Mouse (Mus musculus): ENCODE results near the gene Car3.

The Car3 gene

DNA sequence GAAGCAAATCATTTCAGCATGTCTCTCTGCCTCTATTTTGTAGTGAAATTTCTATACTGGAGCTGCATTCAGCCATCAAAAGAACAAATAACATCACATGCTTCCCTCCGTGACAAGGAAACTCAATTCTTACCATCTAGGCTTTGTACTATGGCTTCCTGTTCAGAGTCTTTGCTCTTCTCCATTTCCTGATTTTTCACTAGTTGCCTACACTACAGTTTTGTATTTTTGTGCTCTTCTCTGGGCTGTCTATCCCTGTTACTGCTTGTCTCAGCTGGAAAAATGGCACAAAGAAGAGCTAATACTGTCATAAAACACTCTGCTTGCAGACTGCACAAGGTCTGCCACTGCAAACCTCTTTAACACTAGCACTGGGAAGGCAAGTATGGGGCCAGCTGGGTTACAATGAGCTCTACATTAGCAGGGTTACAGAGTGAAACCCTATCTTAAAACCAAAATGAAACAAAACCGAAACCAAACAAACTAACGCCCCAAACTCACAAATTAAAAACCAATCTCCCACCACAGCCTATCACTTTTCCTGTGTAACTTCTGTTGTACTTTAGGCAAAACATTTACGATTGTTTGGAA, 48.8 kb downstream of the Car3 start:
- DNase-seq (ENCODE audit: low spot score in 2 of 2), result no peak

DNA sequence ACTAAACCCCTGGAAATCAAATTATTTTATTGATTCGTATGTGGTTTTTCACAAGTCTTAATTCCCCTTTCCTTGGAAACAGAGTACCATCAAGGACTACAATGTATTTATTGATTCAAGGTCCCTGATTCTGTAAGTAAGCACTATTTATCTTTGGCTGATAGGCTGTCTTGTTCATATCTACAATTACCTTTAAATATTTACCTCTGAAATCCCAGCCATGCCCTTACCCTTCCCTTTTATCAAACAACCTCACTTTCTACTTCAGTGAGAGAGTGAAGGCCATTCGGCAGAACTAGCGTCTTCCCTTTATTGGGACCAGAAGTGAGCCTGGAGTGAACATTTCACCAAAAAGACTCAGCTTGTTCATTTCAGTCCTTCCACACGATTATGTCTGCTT, 50.5 kb downstream of the Car3 start:
- no peak for DNase-seq (ENCODE audit: low spot score in 2 of 2)

DNA sequence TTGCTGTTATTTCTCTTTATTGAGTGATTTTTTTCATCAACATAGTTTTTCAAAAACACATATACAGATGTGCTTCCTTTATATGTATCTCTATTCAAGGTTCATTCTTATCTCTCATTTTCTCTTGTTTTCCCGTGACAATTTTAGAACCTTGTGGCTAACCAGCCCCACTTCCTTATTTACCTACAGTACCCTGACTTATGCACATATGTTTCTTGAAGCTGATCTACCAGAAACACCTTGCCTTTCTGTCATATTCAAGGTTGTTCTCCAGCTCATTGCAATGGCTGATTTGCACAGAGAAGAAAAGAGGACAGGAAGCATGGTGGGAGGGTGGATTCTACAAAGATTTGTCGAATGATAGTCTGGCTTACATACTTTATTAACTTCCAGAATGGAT, 52.0 kb downstream of the Car3 start:
- DNase-seq (ENCODE audit: low spot score in 2 of 2), result no peak

DNA sequence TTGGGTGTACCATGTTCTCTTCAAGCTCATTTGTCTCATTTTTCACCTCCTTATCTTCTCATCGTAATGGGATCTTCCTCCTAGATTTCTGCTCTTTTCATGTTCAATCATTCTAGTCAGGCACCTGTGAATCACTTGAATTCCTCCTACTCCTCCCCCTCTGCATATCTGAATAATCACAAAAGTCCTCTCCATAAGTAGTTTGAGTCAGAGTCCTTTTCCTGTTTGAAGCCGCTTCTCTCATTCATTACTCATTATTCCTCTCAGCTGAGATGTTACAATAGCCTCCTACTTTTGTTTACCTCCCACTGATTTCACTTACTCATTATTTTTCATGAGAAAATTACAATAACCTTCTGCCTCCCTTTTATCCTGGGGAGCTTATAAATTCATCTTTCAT, 53.9 kb downstream of the Car3 start:
- DNase-seq (ENCODE audit: low spot score in 2 of 2), result no peak

Data from urinary bladder, postnatal 36 days (tissue).